Mouse (Mus musculus): Measurements from ENCODE around the gene Pim3. TPM values are rescaled to one million over a fixed set of nuclear protein-coding genes. Genes with fewer than 3 reads are reported as not detected.

The Pim3 gene
- polyA plus RNA-seq, 1 experiment from 2014 or later: 53.8 TPM

DNA sequence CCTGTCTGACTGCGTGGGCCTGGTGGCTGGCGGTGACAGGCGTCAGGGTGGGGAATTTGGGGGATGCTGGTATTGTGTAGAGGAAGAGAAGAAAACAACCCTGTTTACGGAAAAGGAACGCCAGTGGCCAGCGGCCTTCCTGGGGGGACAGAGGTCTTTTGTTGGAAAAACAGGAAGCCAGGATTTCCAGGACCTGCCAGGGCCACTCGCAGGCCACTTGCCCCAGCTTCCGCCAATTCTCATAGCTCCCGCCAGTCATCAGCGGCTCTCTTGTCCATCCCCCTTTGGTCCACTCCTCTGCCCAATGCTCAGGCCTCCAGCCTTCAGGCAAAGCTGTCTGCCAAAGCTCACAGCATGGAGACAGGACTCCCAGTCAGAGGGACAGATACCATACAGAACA is 21.9 kb upstream of the Pim3 start:
- 63% methylated on average over 10 of the region's 10 CpGs for WGBS
- no peak overlapping the region for H3K4me3 ChIP-seq (replicated peaks)
- no peaks in the 10 kb centered on the region for H3K36me3 ChIP-seq
- H3K27ac ChIP-seq: peak overlapping the region; percentile 69
- H3K27me3 ChIP-seq (replicated peaks): no peaks in the 10 kb centered on the region
- H3K9me3 ChIP-seq: no peaks in the 10 kb centered on the region
- peaks cover 24% of the 10 kb centered on the region for H3K4me1 ChIP-seq (replicated peaks)
- no peak overlapping the region for H3K4me2 ChIP-seq (replicated peaks)
- H3K9ac ChIP-seq: 0 out of 2 replicates have a peak overlapping the region, but pooled peaks have one; percentile 10
- ATAC-seq: no peak

DNA sequence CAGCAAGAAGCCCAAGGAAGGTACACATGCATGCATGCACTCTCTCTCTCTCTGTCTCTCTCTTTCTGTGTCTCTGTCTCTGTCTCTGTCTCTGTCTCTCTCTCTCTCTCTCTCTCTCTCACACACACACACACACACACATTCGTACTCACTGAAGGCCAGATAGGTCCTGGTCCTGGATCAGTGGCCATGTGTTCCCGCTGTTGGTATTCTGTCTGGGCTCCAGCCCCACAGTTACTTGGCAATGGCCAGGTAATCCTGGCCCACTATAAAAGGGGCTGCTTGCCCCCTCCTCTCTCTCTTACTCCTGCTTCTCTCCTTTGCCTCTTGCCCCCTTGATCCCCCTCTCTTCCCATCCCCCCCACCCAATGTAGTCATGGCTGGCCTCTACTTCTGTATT is 20.8 kb upstream of the Pim3 start:
- WGBS: 91% methylated on average over 2 of the region's 2 CpGs
- ATAC-seq: no peak
- Histone ChIP-seq H3K4me2 (replicated peaks) (no peak overlapping the region), H3K9me3 (no peaks in the 10 kb centered on the region), H3K27ac (no peak overlapping the region), H3K4me3 (replicated peaks) (no peak overlapping the region), H3K4me1 (replicated peaks) (peaks cover 24% of the 10 kb centered on the region), H3K9ac (no peak overlapping the region), H3K27me3 (replicated peaks) (no peaks in the 10 kb centered on the region), H3K36me3 (no peaks in the 10 kb centered on the region)

DNA sequence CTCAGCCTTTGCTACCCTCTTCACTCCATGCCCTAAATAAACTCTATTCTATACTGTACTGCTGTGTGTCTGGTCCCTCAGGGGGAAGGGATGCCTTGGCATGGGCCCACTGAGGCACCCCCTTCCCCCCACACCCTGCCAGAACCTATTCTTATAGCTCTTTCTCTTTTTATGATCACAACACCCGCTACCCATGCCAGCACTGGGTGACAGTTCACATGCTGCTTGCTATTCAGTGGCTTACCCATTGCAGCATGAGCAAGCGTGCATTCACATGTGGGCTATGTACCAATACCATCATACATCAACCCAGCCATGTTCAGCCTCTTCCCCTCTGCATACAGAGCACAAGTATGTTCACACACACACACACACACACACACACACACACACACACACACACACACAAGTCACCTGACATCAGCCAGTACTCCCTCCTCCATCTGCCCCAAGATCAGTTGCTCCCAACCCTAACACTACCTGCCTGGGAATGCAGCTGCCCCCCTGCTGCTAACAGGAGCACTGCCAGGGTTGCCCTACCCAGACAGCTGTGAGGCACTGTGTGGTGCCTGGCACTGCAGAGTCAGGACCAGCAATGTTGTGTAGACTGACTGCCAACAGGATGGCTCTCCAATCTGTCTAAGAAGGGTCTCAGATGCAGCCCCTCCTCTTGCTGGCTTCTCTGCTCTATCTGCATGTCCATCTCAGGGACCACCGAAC is 20.2 kb upstream of the Pim3 start:
- no peaks in the 10 kb centered on the region for H3K9me3 ChIP-seq
- H3K4me1 ChIP-seq (replicated peaks): peaks cover 24% of the 10 kb centered on the region
- no peak overlapping the region for H3K4me2 ChIP-seq (replicated peaks)
- H3K9ac ChIP-seq: no peak overlapping the region
- H3K27ac ChIP-seq: no peak overlapping the region
- no peaks in the 10 kb centered on the region for H3K27me3 ChIP-seq (replicated peaks)
- H3K36me3 ChIP-seq: no peaks in the 10 kb centered on the region
- no peak overlapping the region for H3K4me3 ChIP-seq (replicated peaks)
- 89% methylated on average over 3 of the region's 3 CpGs for WGBS
- ATAC-seq: no peak

DNA sequence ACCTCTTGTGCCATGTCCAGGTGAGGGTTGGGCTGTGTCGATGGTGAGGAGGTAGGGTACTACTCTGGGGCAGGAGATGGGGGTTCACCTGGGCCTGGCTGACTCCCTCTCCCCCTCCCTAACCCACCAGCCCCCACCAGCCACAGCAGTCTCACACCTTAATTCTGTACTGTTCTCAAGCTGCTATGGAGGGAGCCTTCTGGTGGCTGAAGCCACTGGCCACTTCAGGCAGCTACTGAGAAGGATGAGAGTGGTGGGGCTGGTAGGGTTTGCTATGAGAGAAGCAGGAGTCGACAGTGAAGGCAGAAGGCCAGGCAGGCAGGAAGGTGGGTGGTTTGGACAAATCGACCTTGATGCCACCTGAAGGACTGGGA is 19.7 kb upstream of the Pim3 start:
- 68% methylated on average over 3 of the region's 3 CpGs for WGBS
- H3K4me1 ChIP-seq (replicated peaks): peaks cover 24% of the 10 kb centered on the region
- no peaks in the 10 kb centered on the region for H3K9me3 ChIP-seq
- no peaks in the 10 kb centered on the region for H3K36me3 ChIP-seq
- no peak overlapping the region for H3K9ac ChIP-seq
- no peak overlapping the region for H3K4me2 ChIP-seq (replicated peaks)
- no peaks in the 10 kb centered on the region for H3K27me3 ChIP-seq (replicated peaks)
- no peak overlapping the region for H3K27ac ChIP-seq
- no peak for ATAC-seq
- no peak overlapping the region for H3K4me3 ChIP-seq (replicated peaks)

DNA sequence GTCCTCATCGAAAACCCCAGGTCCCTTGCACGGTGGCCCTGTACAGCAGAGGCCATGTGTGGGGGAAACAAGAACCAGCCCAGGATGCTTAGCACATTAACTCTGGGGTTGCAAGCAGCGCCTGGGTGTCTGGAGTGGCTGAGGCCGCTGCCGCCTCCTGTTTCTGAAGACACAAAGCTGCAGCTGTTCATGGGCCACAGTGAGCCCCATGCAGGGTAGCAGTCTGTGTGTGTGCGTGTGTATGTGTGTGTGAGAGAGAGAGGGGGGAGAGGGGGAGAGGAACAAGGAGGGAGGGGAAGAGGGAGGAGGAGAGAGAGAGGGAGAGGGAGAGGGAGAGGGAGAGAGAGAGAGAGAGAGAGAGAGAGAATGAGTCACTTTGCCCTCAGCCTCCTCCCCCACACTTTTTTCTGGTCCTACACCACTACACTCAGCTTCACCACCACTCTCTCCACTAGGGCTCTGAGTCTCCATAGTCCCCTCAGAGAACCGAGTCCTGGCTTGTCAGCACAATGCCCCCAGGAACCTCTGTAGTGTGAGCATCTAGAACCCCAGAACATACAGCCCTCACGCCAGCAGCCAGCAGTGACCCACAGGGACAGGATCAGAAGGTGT is 18.4 kb upstream of the Pim3 start:
- WGBS: 34% methylated on average over 8 of the region's 8 CpGs
- Histone ChIP-seq H3K36me3 (no peaks in the 10 kb centered on the region), H3K9me3 (no peaks in the 10 kb centered on the region), H3K9ac (no peak overlapping the region), H3K27me3 (replicated peaks) (no peaks in the 10 kb centered on the region), H3K4me2 (replicated peaks) (no peak overlapping the region), H3K27ac (no peak overlapping the region), H3K4me1 (replicated peaks) (peaks cover 17% of the 10 kb centered on the region), H3K4me3 (replicated peaks) (no peak overlapping the region)
- ATAC-seq: peak; percentile 29

DNA sequence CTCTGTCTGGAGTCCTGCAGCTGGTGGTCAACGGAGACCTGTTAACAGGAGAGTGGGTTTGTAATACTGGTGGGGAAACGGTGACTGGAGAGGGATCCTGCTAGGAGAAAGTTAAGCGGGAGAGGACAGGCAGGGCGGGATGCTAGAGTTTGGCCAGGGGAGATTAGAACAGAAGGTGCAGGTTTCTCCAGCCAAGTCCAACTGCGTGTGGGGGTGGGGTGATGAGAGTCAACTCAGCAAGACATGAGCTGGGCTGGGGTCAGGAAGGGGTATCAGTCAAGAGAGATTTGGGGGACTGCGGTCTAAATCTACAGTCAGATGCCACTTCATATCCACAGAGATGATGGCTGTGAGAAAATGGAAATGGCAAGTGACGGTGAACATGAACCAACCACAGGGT is 17.0 kb upstream of the Pim3 start:
- no peak overlapping the region for H3K27ac ChIP-seq
- no peaks in the 10 kb centered on the region for H3K36me3 ChIP-seq
- H3K4me2 ChIP-seq (replicated peaks): no peak overlapping the region
- WGBS: 88% methylated on average over 7 of the region's 7 CpGs
- no peak overlapping the region for H3K4me3 ChIP-seq (replicated peaks)
- no peak for ATAC-seq
- H3K4me1 ChIP-seq (replicated peaks): peaks cover 3% of the 10 kb centered on the region; the same call in 1 of the 2 replicates
- no peaks in the 10 kb centered on the region for H3K27me3 ChIP-seq (replicated peaks)
- H3K9me3 ChIP-seq: no peaks in the 10 kb centered on the region
- no peak overlapping the region for H3K9ac ChIP-seq

DNA sequence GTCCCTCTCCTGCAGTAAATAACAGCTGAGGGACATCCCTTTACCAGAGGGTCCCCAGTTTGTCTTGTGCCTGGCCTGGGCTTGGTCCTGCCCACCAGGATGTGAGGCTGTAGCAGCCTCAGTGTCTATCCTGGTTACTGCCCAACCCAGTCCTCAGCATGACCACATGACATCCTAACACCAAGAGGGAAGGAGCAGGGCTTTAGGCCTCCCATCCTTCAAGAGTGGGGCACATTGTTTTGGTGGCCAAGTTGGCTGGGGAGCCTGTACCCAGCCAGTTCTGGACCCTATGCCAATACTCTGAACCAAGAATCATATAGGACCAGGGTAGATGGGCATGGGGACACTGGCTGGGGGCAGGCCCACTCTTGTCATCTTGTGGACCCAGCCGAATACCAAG is 13.3 kb upstream of the Pim3 start:
- H3K36me3 ChIP-seq: no peaks in the 10 kb centered on the region
- no peaks in the 10 kb centered on the region for H3K27me3 ChIP-seq (replicated peaks)
- H3K9ac ChIP-seq: no peak overlapping the region
- H3K9me3 ChIP-seq: no peaks in the 10 kb centered on the region
- no peak overlapping the region for H3K4me3 ChIP-seq (replicated peaks)
- WGBS: 96% methylated on average over 1 of the region's 1 CpGs
- no peak for ATAC-seq
- H3K4me1 ChIP-seq (replicated peaks): peaks cover 21% of the 10 kb centered on the region
- H3K27ac ChIP-seq: no peak overlapping the region
- H3K4me2 ChIP-seq (replicated peaks): no peak overlapping the region

DNA sequence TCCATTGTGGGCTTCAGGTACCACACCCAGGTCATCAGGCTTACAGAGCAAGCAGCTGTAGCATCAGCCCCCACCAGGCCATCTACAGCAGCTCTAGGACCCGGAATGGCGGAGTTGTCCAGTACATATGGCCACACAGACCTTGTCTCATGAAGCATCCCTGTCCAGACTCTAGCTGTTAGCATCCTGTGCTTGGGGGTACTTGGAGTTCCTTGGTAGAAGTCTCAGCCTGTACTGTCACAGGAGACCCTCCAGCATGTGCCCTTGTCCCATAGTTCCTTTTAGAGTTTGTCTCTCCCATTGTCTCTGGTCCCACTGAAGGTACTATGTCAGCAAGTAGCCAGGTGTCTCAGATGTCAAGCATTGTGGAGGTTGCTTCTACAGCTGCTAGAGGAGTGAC is 12.4 kb upstream of the Pim3 start:
- Histone ChIP-seq H3K4me2 (replicated peaks) (no peak overlapping the region), H3K9me3 (no peaks in the 10 kb centered on the region), H3K27ac (no peak overlapping the region), H3K4me3 (replicated peaks) (no peak overlapping the region), H3K9ac (no peak overlapping the region), H3K36me3 (no peaks in the 10 kb centered on the region), H3K27me3 (replicated peaks) (no peaks in the 10 kb centered on the region), H3K4me1 (replicated peaks) (peaks cover 27% of the 10 kb centered on the region)
- 92% methylated on average over 2 of the region's 2 CpGs for WGBS
- no peak for ATAC-seq

DNA sequence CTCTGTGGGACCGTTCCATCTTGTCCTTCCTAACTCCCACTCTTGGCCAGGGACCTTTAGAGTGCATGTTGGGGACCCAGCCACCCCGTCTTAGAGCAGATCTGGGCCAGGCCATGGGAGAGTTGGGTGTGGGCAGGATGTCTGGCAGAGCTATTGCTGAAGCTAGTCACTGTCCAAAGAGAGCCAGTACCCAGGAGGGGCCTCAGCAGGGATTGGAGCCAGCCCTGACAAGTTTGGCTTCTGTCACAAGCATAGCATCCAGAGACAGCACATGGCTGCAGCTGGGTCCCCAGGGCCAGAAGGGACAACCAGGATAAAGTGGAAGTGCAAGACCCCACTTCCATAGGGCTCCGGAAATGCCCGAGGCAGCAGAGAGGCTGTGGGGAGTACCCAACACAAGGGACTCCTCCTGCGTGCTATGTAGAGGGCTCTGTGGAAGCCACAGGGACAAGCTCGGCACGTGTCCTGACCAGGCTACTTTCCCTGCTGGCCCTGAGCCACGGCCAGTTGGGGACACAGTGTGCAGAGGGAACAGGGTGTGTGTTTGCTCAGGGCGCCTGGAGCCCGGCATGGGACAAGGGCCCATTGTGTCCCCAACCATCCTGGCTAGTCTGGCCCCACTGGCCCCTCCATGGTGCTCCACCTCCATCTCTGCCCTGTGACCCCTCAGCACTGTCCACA is 11.7 kb upstream of the Pim3 start:
- peak; percentile 77 for ATAC-seq
- Histone ChIP-seq H3K9me3 (no peaks in the 10 kb centered on the region), H3K27me3 (replicated peaks) (no peaks in the 10 kb centered on the region), H3K9ac (no peak overlapping the region), H3K36me3 (no peaks in the 10 kb centered on the region), H3K27ac (peak overlapping the region; percentile 58), H3K4me2 (replicated peaks) (peak overlapping the region; percentile 11; the same call in 1 of the 2 replicates), H3K4me1 (replicated peaks) (peaks cover 34% of the 10 kb centered on the region), H3K4me3 (replicated peaks) (no peak overlapping the region)
- WGBS: 48% methylated on average over 10 of the region's 10 CpGs

DNA sequence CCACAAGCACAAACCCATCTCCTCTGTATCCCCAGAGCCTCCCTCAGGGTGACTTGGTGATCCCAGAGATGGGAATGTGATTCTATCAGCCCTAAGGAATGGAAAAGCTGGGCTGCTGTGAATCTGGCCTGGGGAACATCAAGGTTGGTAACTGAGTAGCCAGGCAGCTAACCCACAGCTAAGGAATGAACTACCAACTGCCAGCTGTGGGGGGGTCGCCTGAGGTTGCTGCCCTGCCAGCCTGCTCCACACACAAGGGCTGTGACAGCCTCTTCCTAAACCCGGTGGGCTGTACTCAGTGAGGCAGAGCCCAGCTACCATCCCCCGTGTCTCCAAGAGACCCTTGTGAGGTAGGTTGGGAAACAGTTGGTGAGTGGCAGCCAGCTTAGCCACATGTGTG is 10.9 kb upstream of the Pim3 start:
- ATAC-seq: peak; percentile 7
- 50% methylated on average over 3 of the region's 3 CpGs for WGBS
- Histone ChIP-seq H3K9me3 (no peaks in the 10 kb centered on the region), H3K4me2 (replicated peaks) (0 out of 2 replicates have a peak overlapping the region, but pooled peaks have one; percentile 11), H3K36me3 (no peaks in the 10 kb centered on the region), H3K27me3 (replicated peaks) (no peaks in the 10 kb centered on the region), H3K4me1 (replicated peaks) (peaks cover 38% of the 10 kb centered on the region), H3K9ac (no peak overlapping the region; the same call in 1 of the 2 replicates), H3K27ac (peak overlapping the region; percentile 58), H3K4me3 (replicated peaks) (no peak overlapping the region)

DNA sequence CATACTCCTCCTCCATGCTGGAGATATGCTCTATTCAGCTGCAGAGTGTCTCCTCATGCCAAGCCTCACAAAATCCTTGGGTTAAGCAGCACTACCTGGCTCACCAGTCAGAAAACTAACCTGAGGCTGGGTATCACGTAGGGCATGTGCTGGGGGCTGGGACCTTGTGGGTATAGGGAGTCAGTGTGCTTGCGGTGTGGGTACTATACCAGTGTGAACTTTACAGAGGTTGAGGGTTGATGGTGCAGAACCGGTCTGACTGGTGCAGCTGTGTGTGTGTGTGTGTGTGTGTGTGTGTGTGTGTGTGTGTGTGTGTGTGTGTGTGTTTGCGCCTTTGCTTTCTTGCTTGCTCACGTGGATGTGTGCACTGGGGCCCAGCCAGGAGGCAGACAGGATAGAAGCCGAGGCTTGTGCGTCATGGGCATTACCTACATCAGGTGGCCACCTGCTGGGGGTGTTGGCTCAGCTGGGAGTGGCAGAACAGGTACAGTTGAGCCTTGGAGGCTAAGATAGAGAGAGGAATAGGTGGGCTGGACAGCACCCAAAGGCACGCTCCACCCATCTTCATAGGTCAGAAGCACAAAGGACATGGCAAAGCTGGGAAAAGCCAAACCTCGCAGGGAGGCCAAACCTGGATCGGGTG is 10.4 kb upstream of the Pim3 start:
- Histone ChIP-seq H3K4me1 (replicated peaks) (peaks cover 38% of the 10 kb centered on the region), H3K27ac (peak overlapping the region; percentile 60), H3K4me3 (replicated peaks) (no peak overlapping the region), H3K4me2 (replicated peaks) (peak overlapping the region; percentile 17; the same call in 1 of the 2 replicates), H3K36me3 (no peaks in the 10 kb centered on the region), H3K9me3 (no peaks in the 10 kb centered on the region), H3K27me3 (replicated peaks) (no peaks in the 10 kb centered on the region), H3K9ac (no peak overlapping the region; the same call in 1 of the 2 replicates)
- WGBS: 56% methylated on average over 10 of the region's 10 CpGs
- ATAC-seq: peak; percentile 90

DNA sequence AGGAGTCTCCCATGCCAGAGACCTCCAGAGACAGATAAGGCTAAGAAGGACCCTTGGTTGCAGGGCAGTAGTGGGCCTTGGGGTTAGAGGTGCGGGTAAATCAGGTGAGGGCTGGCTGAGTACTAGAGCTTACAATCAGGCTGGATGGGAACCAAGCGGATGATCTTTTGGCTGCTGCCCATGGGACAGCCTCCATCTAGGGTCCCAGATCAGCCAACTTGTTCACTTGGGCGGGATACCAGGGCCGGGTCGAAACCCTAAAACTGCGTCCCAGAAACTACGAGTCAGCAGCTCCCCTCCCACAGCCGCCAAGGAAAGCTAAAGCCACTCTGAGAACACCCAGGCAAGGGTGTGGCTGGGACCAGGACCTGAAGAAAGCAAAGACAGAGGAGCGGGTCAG is 8.9 kb upstream of the Pim3 start:
- no peaks in the 10 kb centered on the region for H3K27me3 ChIP-seq (replicated peaks)
- peaks cover 38% of the 10 kb centered on the region for H3K4me1 ChIP-seq (replicated peaks)
- H3K9me3 ChIP-seq: no peaks in the 10 kb centered on the region
- no peak overlapping the region for H3K4me2 ChIP-seq (replicated peaks)
- WGBS: 78% methylated on average over 9 of the region's 9 CpGs
- H3K4me3 ChIP-seq (replicated peaks): no peak overlapping the region
- ATAC-seq: no peak
- H3K36me3 ChIP-seq: no peaks in the 10 kb centered on the region
- no peak overlapping the region for H3K27ac ChIP-seq
- no peak overlapping the region for H3K9ac ChIP-seq
